Mouse (Mus musculus) hindbrain, embryonic 15.5 days (tissue): ENCODE results near the gene Xpa. TPM values are rescaled to one million over a fixed set of nuclear protein-coding genes. Genes with fewer than 3 reads are reported as not detected.

Source experiments
- ATAC-seq: fragments of 200-750 bp; cut with Nextera tagmentation; 2 replicates; pipeline ENCODE4 v1.8.0; 2017; ENCODE audit warnings: low read depth, moderate number of reproducible peaks, moderate TSS enrichment; ENCODE audit not compliant: low FRiP score
- H3K27ac ChIP-seq: fragments of 300-500 bp; sonication (generic); replicated peaks from 2 replicates; pipeline ENCODE4 v1.5.1; 2015; ENCODE audit warnings: mild to moderate bottlenecking, inconsistent platforms
- H3K27me3 ChIP-seq: fragments of 300-500 bp; sonication (generic); 2 replicates; pipeline ENCODE4 v1.6.1; 2015; ENCODE audit warnings: control low read depth, inconsistent platforms
- H3K36me3 ChIP-seq: fragments of 300-500 bp; sonication (generic); 2 replicates; pipeline ENCODE4 v1.6.1; 2015; ENCODE audit warnings: control low read depth, inconsistent platforms
- H3K4me1 ChIP-seq: fragments of 300-500 bp; sonication (generic); replicated peaks from 2 replicates; pipeline ENCODE4 v1.6.1; 2015; ENCODE audit warnings: control low read depth, inconsistent platforms
- H3K4me2 ChIP-seq: fragments of 300-500 bp; sonication (generic); 2 replicates; pipeline ENCODE4 v1.6.1; 2015; ENCODE audit warnings: moderate library complexity, mild to moderate bottlenecking, inconsistent platforms
- H3K4me3 ChIP-seq: fragments of 300-500 bp; sonication (generic); 2 replicates; pipeline ENCODE4 v1.5.1; 2015; ENCODE audit warnings: mild to moderate bottlenecking, inconsistent platforms
- H3K9ac ChIP-seq: fragments of 300-500 bp; sonication (generic); 2 replicates; pipeline ENCODE4 v1.6.1; 2015; ENCODE audit warnings: inconsistent platforms
- H3K9me3 ChIP-seq: fragments of 300-500 bp; sonication (generic); 2 replicates; pipeline ENCODE4 v1.6.1; 2016; ENCODE audit warnings: control low read depth, inconsistent platforms
- WGBS: fragments of 180-500 bp; shearing (Covaris S2); methylation state at CpG from one replicate; pipeline ENCODE4 v1.1.7; 2015; 5-methylcytosine and 5-hydroxymethylcytosine counted together
- polyA plus RNA-seq: library from polyadenylated mRNA; unstranded; fragments of >200 nt; fragmentation: Nextera tagmentation; extraction: Ambion mirVana; gene quantifications from 2 replicates; pipeline ENCODE4 v1.2.1, GENCODE M21; 2015

Gene Xpa
- polyA plus RNA-seq, 1 experiment from 2014 or later = 30.7 TPM

- peak; percentile 92 for ATAC-seq
- Histone ChIP-seq H3K36me3 (peaks cover 9% of the 10 kb centered on the region), H3K4me3 (peak within 1 kb of the TSS; percentile 80), H3K9ac (peak within 1 kb of the TSS; percentile 85), H3K27me3 (no peaks in the 10 kb centered on the region), H3K9me3 (no peaks in the 10 kb centered on the region), H3K4me1 (peaks cover 39% of the 10 kb centered on the region), H3K27ac (peak within 1 kb of the TSS; percentile 99), H3K4me2 (peak within 1 kb of the TSS; percentile 72)
- under 1% methylated on average over 87 of the region's 90 CpGs for WGBS
Measured at GRCm38 (mm10) chr4:46138287-46139222, 57.6 kb downstream of the Xpa start, which contains the start of the genes Ncbp1 and Tstd2. Ncbp1 (plus strand) TSS chr4:46138613. Tstd2 (minus strand) TSS chr4:46138694.

GRCm38 (mm10) chr4:46137629-46138286 lies 58.4 kb downstream of the Xpa start:
- H3K27me3 ChIP-seq = no peaks in the 10 kb centered on the region
- peaks cover 15% of the 10 kb centered on the region for H3K36me3 ChIP-seq
- H3K4me2 ChIP-seq = peak overlapping the region; percentile 72
- H3K9me3 ChIP-seq = no peaks in the 10 kb centered on the region
- H3K27ac ChIP-seq = peak overlapping the region; percentile 99
- ATAC-seq = peak; percentile 83
- peak overlapping the region; percentile 80 for H3K4me3 ChIP-seq
- peaks cover 39% of the 10 kb centered on the region for H3K4me1 ChIP-seq
- peak overlapping the region; percentile 85 for H3K9ac ChIP-seq
- WGBS = 10% methylated on average over 17 of the region's 17 CpGs

- Histone ChIP-seq H3K9ac (no peak overlapping the region), H3K9me3 (no peaks in the 10 kb centered on the region), H3K27me3 (no peaks in the 10 kb centered on the region), H3K4me2 (no peak overlapping the region), H3K4me3 (no peak overlapping the region), H3K27ac (no peak overlapping the region), H3K4me1 (peaks cover 9% of the 10 kb centered on the region), H3K36me3 (peaks cover 57% of the 10 kb centered on the region)
- ATAC-seq = no peak
- 88% methylated on average over 6 of the region's 6 CpGs for WGBS
Measured at GRCm38 (mm10) chr4:46131791-46132190, 64.3 kb downstream of the Xpa start.

GRCm38 (mm10) chr4:46130221-46130620 lies 65.9 kb downstream of the Xpa start:
- WGBS = 72% methylated on average over 3 of the region's 3 CpGs
- no peak overlapping the region for H3K4me3 ChIP-seq
- no peaks in the 10 kb centered on the region for H3K27me3 ChIP-seq
- no peak overlapping the region for H3K27ac ChIP-seq
- peaks cover 58% of the 10 kb centered on the region for H3K36me3 ChIP-seq
- no peaks in the 10 kb centered on the region for H3K4me1 ChIP-seq
- H3K9me3 ChIP-seq = no peaks in the 10 kb centered on the region
- ATAC-seq = no peak
- no peak overlapping the region for H3K9ac ChIP-seq
- H3K4me2 ChIP-seq = no peak overlapping the region

GRCm38 (mm10) chr4:46129311-46130004 lies 66.7 kb downstream of the Xpa start:
- H3K4me2 ChIP-seq = no peak overlapping the region
- no peak for ATAC-seq
- H3K36me3 ChIP-seq = peaks cover 62% of the 10 kb centered on the region
- no peaks in the 10 kb centered on the region for H3K9me3 ChIP-seq
- H3K27me3 ChIP-seq = no peaks in the 10 kb centered on the region
- 84% methylated on average over 8 of the region's 8 CpGs for WGBS
- no peak overlapping the region for H3K9ac ChIP-seq
- H3K4me1 ChIP-seq = no peaks in the 10 kb centered on the region
- H3K4me3 ChIP-seq = no peak overlapping the region
- no peak overlapping the region for H3K27ac ChIP-seq

- H3K4me2 ChIP-seq = no peak overlapping the region
- no peaks in the 10 kb centered on the region for H3K4me1 ChIP-seq
- no peak overlapping the region for H3K4me3 ChIP-seq
- H3K27me3 ChIP-seq = no peaks in the 10 kb centered on the region
- H3K9me3 ChIP-seq = no peaks in the 10 kb centered on the region
- no peak overlapping the region for H3K9ac ChIP-seq
- H3K36me3 ChIP-seq = peaks cover 63% of the 10 kb centered on the region
- H3K27ac ChIP-seq = no peak overlapping the region
- WGBS = 50% methylated on average over 2 of the region's 2 CpGs
- no peak for ATAC-seq
Measured at GRCm38 (mm10) chr4:46126541-46126940, 69.6 kb downstream of the Xpa start.

- Histone ChIP-seq H3K4me2 (no peak overlapping the region), H3K27me3 (no peaks in the 10 kb centered on the region), H3K9me3 (no peaks in the 10 kb centered on the region), H3K36me3 (peaks cover 66% of the 10 kb centered on the region), H3K4me3 (no peak overlapping the region), H3K9ac (no peak overlapping the region), H3K27ac (no peak overlapping the region), H3K4me1 (no peaks in the 10 kb centered on the region)
- WGBS = 89% methylated on average over 6 of the region's 6 CpGs
- ATAC-seq = no peak
Measured at GRCm38 (mm10) chr4:46123358-46123757, 72.8 kb downstream of the Xpa start.

GRCm38 (mm10) chr4:46120767-46121166 lies 75.3 kb downstream of the Xpa start:
- Histone ChIP-seq H3K27ac (no peak overlapping the region), H3K4me3 (no peak overlapping the region), H3K36me3 (peaks cover 77% of the 10 kb centered on the region), H3K4me1 (no peaks in the 10 kb centered on the region), H3K9ac (no peak overlapping the region), H3K27me3 (no peaks in the 10 kb centered on the region), H3K4me2 (no peak overlapping the region), H3K9me3 (no peaks in the 10 kb centered on the region)
- ATAC-seq = no peak
- 94% methylated on average over 3 of the region's 3 CpGs for WGBS

- Histone ChIP-seq H3K36me3 (peaks cover 78% of the 10 kb centered on the region), H3K27me3 (no peaks in the 10 kb centered on the region), H3K9me3 (no peaks in the 10 kb centered on the region), H3K4me1 (no peaks in the 10 kb centered on the region), H3K4me3 (no peak overlapping the region), H3K4me2 (no peak overlapping the region), H3K9ac (no peak overlapping the region), H3K27ac (no peak overlapping the region)
- ATAC-seq = no peak
- WGBS = 91% methylated on average over 14 of the region's 14 CpGs
Measured at GRCm38 (mm10) chr4:46119514-46120094, 76.5 kb downstream of the Xpa start.

GRCm38 (mm10) chr4:46117536-46117935 lies 78.6 kb downstream of the Xpa start:
- no peak overlapping the region for H3K9ac ChIP-seq
- no peak overlapping the region for H3K4me2 ChIP-seq
- 99% methylated on average over 4 of the region's 4 CpGs for WGBS
- no peaks in the 10 kb centered on the region for H3K4me1 ChIP-seq
- no peak overlapping the region for H3K4me3 ChIP-seq
- H3K27me3 ChIP-seq = no peaks in the 10 kb centered on the region
- H3K36me3 ChIP-seq = peaks cover 76% of the 10 kb centered on the region
- no peak for ATAC-seq
- no peaks in the 10 kb centered on the region for H3K9me3 ChIP-seq
- no peak overlapping the region for H3K27ac ChIP-seq

GRCm38 (mm10) chr4:46116544-46117175 lies 79.5 kb downstream of the Xpa start:
- Histone ChIP-seq H3K36me3 (peaks cover 70% of the 10 kb centered on the region), H3K9me3 (no peaks in the 10 kb centered on the region), H3K27ac (no peak overlapping the region), H3K4me3 (no peak overlapping the region), H3K9ac (no peak overlapping the region), H3K27me3 (no peaks in the 10 kb centered on the region), H3K4me1 (no peaks in the 10 kb centered on the region), H3K4me2 (no peak overlapping the region)
- 66% methylated on average over 10 of the region's 10 CpGs for WGBS
- peak; percentile 48; the same call in 1 of the 2 replicates for ATAC-seq
